Mouse (Mus musculus): ENCODE data around the gene Asic2. TPM values are rescaled to one million over a fixed set of nuclear protein-coding genes. Genes with fewer than 3 reads are reported as not detected.
A peak's percentile ranks its signal among the peaks of the same experiment; 100 is the strongest.

The Asic2 gene
- polyA plus RNA-seq, 1 experiment: 24.0 TPM

GRCm38 (mm10) chr11:81948021-81948420, 20.2 kb downstream of the Asic2 start:
- TF ChIP-seq CTCF (IDR thresholded peaks at IDR 0.05; ENCODE audit: borderline replicate concordance, extremely low read depth, insufficient read depth, insufficient read length): no peak
- no peak for TF ChIP-seq POLR2A (IDR thresholded peaks at IDR 0.05; ENCODE audit: borderline replicate concordance, extremely low read depth, insufficient read depth, insufficient read length, poor library complexity, severe bottlenecking)
- no peak for DNase-seq (ENCODE audit: low read depth)

DNA sequence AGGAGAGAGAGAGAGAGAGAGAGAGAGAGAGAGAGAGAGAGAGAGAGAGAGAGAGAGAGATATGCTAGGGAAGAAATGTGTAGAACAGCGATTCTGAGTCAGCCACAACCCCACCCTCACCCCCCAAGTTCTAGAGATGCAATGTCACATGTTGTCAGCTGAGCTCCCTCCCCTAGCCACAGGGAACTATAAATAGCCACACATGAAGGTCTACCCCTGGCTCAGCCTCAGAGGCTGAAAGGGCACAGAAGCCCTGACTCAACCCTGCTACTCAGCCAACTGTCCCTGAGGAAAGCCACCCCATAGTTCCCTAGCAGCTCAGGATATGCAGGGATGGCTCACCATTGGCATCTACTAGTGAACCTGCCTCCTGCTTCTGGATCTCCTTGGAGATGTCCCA, 26.1 kb downstream of the Asic2 start:
- no peak for TF ChIP-seq CTCF (IDR thresholded peaks at IDR 0.05; ENCODE audit: borderline replicate concordance, extremely low read depth, insufficient read depth, insufficient read length)
- TF ChIP-seq POLR2A (IDR thresholded peaks at IDR 0.05; ENCODE audit: borderline replicate concordance, extremely low read depth, insufficient read depth, insufficient read length, poor library complexity, severe bottlenecking): no peak
- DNase-seq (ENCODE audit: low read depth): no peak

DNA sequence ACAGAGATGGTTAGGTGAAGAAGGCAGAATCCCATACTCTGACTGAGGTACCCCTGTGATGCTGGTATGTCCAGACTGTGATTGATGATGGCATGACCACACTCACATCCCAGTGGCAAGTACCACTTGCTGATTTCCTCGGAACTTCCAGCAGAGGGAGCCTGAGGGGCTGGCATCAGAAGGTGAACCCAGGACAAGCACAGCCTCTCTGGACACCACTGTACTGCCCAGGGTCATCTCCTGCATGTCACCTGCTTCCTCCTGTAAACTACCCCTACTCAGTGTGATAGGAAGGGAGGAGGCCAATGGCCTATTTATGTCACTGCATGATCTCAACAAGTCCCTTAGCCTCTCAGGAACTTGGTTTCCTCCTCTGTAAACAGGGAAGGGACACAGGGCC, 27.3 kb downstream of the Asic2 start:
- peak; percentile 38 for DNase-seq (ENCODE audit: low read depth)

DNA sequence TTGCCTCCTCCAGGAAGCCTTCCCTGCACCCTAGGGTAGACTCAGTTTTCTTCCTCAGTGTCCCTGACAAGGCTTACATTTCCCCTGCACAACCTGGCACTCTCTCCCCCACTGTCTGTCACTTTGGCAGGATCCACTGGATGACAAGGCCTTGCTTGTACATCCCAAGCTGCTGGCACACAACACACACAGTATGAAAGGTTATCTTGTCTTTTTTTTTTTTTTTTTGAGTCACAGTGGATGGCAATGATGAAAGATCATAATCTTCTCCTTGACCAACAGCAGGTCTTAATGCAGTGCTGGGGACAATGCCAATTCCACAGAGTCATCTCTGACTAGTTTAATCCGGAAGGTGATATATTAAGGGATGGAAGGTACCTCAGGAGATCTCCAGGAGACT, 30.7 kb downstream of the Asic2 start:
- TF ChIP-seq POLR2A (IDR thresholded peaks at IDR 0.05; ENCODE audit: borderline replicate concordance, extremely low read depth, insufficient read depth, insufficient read length, poor library complexity, severe bottlenecking): no peak
- TF ChIP-seq CTCF (IDR thresholded peaks at IDR 0.05; ENCODE audit: borderline replicate concordance, extremely low read depth, insufficient read depth, insufficient read length): no peak
- no peak for DNase-seq (ENCODE audit: low read depth)

More for the DNA sequence above, 27.3 kb downstream of the Asic2 start:
- TF ChIP-seq POLR2A (IDR thresholded peaks at IDR 0.05; ENCODE audit: borderline replicate concordance, extremely low read depth, insufficient read depth, insufficient read length, poor library complexity, severe bottlenecking): no peak
- peak; percentile 70 for TF ChIP-seq CTCF (IDR thresholded peaks at IDR 0.05; ENCODE audit: borderline replicate concordance, extremely low read depth, insufficient read depth, insufficient read length)

DNA sequence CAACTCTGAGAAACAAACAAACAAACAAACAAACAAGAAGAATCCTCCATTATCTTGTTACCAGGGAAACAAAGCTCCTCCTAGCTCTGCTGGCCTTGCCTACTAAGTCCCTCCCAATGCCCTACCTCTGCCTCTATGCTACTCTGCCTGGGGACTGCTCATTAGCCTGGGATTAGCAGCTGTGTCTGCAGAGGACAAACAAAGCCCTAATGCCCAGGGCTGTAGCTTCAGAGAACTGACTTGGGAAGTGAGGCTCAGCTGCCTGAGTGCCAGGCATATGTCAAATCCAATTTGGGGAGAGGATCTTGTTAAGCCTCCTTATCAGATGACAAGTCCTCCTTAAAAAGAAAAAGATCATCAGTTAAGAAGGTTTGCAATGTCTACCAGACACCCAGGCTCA, 41.9 kb downstream of the Asic2 start:
- TF ChIP-seq CTCF (IDR thresholded peaks at IDR 0.05; ENCODE audit: borderline replicate concordance, extremely low read depth, insufficient read depth, insufficient read length) (no peak), POLR2A (IDR thresholded peaks at IDR 0.05; ENCODE audit: borderline replicate concordance, extremely low read depth, insufficient read depth, insufficient read length, poor library complexity, severe bottlenecking) (no peak)
- DNase-seq (ENCODE audit: low read depth): peak; percentile 80

DNA sequence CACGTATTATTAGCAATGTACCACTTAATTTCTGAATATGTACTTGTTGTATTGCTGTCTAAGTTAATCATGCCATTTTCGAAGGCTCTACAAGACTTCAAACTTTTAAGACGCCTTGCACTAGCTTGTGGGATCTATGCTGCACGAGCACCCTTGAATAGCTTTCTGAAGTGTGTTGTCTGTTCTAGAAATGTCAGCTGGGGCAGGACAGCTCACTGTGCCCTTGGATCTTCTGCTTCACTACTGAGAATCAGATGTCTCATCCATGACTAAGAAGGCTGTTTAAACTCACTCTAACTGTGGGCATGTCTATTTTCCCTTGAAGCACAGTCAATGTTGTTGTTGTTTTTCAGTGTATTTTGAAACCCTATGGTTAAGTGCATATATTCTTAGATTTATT, 44.6 kb downstream of the Asic2 start:
- TF ChIP-seq CTCF (IDR thresholded peaks at IDR 0.05; ENCODE audit: borderline replicate concordance, extremely low read depth, insufficient read depth, insufficient read length) (no peak), POLR2A (IDR thresholded peaks at IDR 0.05; ENCODE audit: borderline replicate concordance, extremely low read depth, insufficient read depth, insufficient read length, poor library complexity, severe bottlenecking) (no peak)
- no peak for DNase-seq (ENCODE audit: low read depth)

- TF ChIP-seq CTCF (IDR thresholded peaks at IDR 0.05; ENCODE audit: borderline replicate concordance, extremely low read depth, insufficient read depth, insufficient read length) (no peak), POLR2A (IDR thresholded peaks at IDR 0.05; ENCODE audit: borderline replicate concordance, extremely low read depth, insufficient read depth, insufficient read length, poor library complexity, severe bottlenecking) (no peak)
- DNase-seq (ENCODE audit: low read depth): no peak
Measured at GRCm38 (mm10) chr11:81923096-81923495, 45.2 kb downstream of the Asic2 start.

GRCm38 (mm10) chr11:81915501-81915900, 52.8 kb downstream of the Asic2 start:
- DNase-seq (ENCODE audit: low read depth): peak; percentile 61
- TF ChIP-seq CTCF (IDR thresholded peaks at IDR 0.05; ENCODE audit: borderline replicate concordance, extremely low read depth, insufficient read depth, insufficient read length) (no peak), POLR2A (IDR thresholded peaks at IDR 0.05; ENCODE audit: borderline replicate concordance, extremely low read depth, insufficient read depth, insufficient read length, poor library complexity, severe bottlenecking) (no peak)

DNA sequence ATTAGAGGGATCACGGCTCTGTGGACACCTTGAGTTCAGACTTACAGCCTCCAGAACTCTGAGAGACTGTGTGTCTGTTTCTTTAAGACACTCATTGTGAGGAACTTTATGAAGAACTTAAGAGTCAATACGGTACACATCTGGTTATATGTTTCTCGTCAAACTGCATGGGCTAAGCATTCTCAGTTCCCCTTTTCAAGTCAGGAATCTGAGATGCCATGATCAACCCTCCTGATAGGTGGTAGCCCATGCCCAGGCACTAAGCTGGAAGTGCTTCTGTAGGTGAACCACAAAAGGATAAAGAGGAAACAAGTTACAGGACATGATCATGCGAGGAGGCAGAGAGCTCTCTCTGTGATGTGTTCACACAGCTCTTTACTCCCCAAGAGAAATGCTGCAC, 55.2 kb downstream of the Asic2 start:
- TF ChIP-seq CTCF (IDR thresholded peaks at IDR 0.05; ENCODE audit: borderline replicate concordance, extremely low read depth, insufficient read depth, insufficient read length) (no peak), POLR2A (IDR thresholded peaks at IDR 0.05; ENCODE audit: borderline replicate concordance, extremely low read depth, insufficient read depth, insufficient read length, poor library complexity, severe bottlenecking) (no peak)
- no peak for DNase-seq (ENCODE audit: low read depth)

GRCm38 (mm10) chr11:81909397-81909894, 58.8 kb downstream of the Asic2 start:
- DNase-seq (ENCODE audit: low read depth): no peak
- TF ChIP-seq POLR2A (IDR thresholded peaks at IDR 0.05; ENCODE audit: borderline replicate concordance, extremely low read depth, insufficient read depth, insufficient read length, poor library complexity, severe bottlenecking): no peak

GRCm38 (mm10) chr11:81908760-81909159, 59.5 kb downstream of the Asic2 start:
- DNase-seq (ENCODE audit: low read depth): no peak
- TF ChIP-seq CTCF (IDR thresholded peaks at IDR 0.05; ENCODE audit: borderline replicate concordance, extremely low read depth, insufficient read depth, insufficient read length) (no peak), POLR2A (IDR thresholded peaks at IDR 0.05; ENCODE audit: borderline replicate concordance, extremely low read depth, insufficient read depth, insufficient read length, poor library complexity, severe bottlenecking) (no peak)

- no peak for DNase-seq (ENCODE audit: low read depth)
- TF ChIP-seq CTCF (IDR thresholded peaks at IDR 0.05; ENCODE audit: borderline replicate concordance, extremely low read depth, insufficient read depth, insufficient read length) (no peak), POLR2A (IDR thresholded peaks at IDR 0.05; ENCODE audit: borderline replicate concordance, extremely low read depth, insufficient read depth, insufficient read length, poor library complexity, severe bottlenecking) (no peak)
Measured at GRCm38 (mm10) chr11:81902318-81902717, 65.9 kb downstream of the Asic2 start.

Data from brain, embryonic 14.5 days (tissue).